Mouse (Mus musculus) olfactory bulb, adult 2 months (tissue): Measurements from ENCODE around the gene Rgl1. TPM values are rescaled to one million over a fixed set of nuclear protein-coding genes. Genes with fewer than 3 reads are reported as not detected.

Source experiments
- H3K27ac ChIP-seq: fragments of 200-500 bp; 2 replicates; pipeline ENCODE4 v1.5.1; 2012; ENCODE audit warnings: low read depth, low read length; ENCODE audit not compliant: insufficient read depth
- H3K4me1 ChIP-seq: fragments of 200-500 bp; 2 replicates; pipeline ENCODE4 v1.6.1; 2012; ENCODE audit warnings: low read length; ENCODE audit not compliant: control insufficient read depth, insufficient read depth
- H3K4me3 ChIP-seq: fragments of 200-500 bp; 2 replicates; pipeline ENCODE4 v1.5.1; 2012; ENCODE audit warnings: mild to moderate bottlenecking, low read depth, low read length, moderate library complexity; ENCODE audit not compliant: insufficient read depth
- CTCF ChIP-seq: fragments of 200-500 bp; IDR thresholded peaks from 2 replicates; pipeline ENCODE4 v1.5.1; 2012; ENCODE audit warnings: low read depth, mild to moderate bottlenecking, low read length, moderate library complexity; ENCODE audit not compliant: insufficient read depth
- POLR2A ChIP-seq: fragments of 200-500 bp; IDR thresholded peaks from 2 replicates; pipeline ENCODE4 v1.6.1; 2012; ENCODE audit warnings: mild to moderate bottlenecking, low read depth, low read length, moderate library complexity; ENCODE audit not compliant: insufficient read depth
- WGBS: fragments of 180-500 bp; shearing (Covaris S2); methylation state at CpG from one replicate; pipeline ENCODE4 v1.1.7; 2018; 5-methylcytosine and 5-hydroxymethylcytosine counted together
- polyA plus RNA-seq: library from polyadenylated mRNA; stranded (reverse); fragments of >200 nt; gene quantifications from 2 replicates; pipeline ENCODE4 v1.2.4, GENCODE M21; 2012; ENCODE audit warnings: low replicate concordance; ENCODE audit not compliant: missing spikeins, insufficient read depth, insufficient read length

The Rgl1 gene
- polyA plus RNA-seq, 1 experiment = not detected

GRCm38 (mm10) chr1:152549061-152549738 lies 217.0 kb downstream of the Rgl1 start:
- WGBS = 91% methylated on average over 13 of the region's 13 CpGs
- H3K27ac ChIP-seq = no peak overlapping the region
- TF ChIP-seq POLR2A = no peak
- no peak for TF ChIP-seq CTCF
- no peaks in the 10 kb centered on the region for H3K4me1 ChIP-seq
- no peak overlapping the region for H3K4me3 ChIP-seq

GRCm38 (mm10) chr1:152543449-152544159 lies 222.5 kb downstream of the Rgl1 start:
- no peak overlapping the region for H3K4me3 ChIP-seq
- H3K4me1 ChIP-seq = no peaks in the 10 kb centered on the region
- no peak overlapping the region for H3K27ac ChIP-seq
- WGBS = 94% methylated on average over 2 of the region's 2 CpGs
- TF ChIP-seq POLR2A (no peak), CTCF (no peak)

- TF ChIP-seq POLR2A = no peak
- no peak for TF ChIP-seq CTCF
- Histone ChIP-seq H3K4me3 (no peak overlapping the region), H3K4me1 (no peaks in the 10 kb centered on the region), H3K27ac (no peak overlapping the region)
- 96% methylated on average over 6 of the region's 6 CpGs for WGBS
Measured at GRCm38 (mm10) chr1:152542747-152543378, 223.3 kb downstream of the Rgl1 start.

DNA sequence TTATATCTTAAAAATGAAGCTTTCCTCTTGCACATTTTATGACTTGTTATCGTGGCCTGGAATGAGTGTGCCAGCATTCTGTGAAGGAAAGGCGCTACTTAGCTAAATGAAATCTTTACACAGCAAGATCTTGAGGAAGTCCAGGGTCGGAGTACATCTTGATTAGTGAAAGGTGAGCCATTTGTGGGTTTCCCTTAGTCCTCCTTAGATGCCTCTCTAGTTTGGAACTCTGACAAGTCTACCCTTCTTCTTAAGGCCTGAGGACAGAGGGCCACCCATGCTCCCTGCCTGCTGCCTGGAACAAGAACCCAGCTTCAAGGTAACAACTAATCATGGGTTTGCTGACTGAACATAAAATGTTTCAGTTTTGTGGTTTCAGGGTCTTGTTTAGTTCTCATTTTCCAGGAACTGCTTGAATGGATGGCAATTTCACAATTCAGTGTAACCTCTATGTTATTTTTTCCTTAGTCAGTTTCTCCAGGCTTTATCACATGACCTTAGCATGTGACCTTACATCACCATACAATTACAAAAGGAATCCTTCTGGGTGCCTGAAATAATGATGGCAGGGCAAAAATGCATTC lies 225.8 kb downstream of the Rgl1 start:
- H3K4me3 ChIP-seq = no peak overlapping the region
- TF ChIP-seq POLR2A (no peak), CTCF (no peak)
- 91% methylated on average over 3 of the region's 3 CpGs for WGBS

DNA sequence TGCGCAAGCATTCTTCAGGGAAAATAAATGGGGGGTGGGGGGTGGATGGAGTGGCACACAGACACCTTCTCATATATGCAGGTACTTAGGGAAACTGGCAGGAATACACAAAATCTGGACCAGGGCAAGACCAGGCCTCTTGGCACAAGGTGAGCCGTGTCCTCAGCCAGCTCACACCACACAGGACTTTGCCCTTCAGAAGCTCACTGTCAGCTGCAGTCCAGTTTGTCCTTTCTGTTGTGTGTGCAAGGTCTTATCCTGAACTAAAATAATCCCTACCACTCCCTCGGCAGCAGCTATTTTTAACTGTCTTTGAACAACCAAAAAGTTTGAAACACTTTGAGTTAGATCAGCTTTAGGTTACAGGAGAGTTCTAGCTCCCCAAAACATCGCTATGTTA lies 227.3 kb downstream of the Rgl1 start:
- TF ChIP-seq POLR2A (no peak), CTCF (no peak)
- Histone ChIP-seq H3K27ac (no peak overlapping the region), H3K4me1 (peaks cover 10% of the 10 kb centered on the region; the same call in 1 of the 2 replicates), H3K4me3 (no peak overlapping the region)
- 88% methylated on average over 4 of the region's 4 CpGs for WGBS

More for the DNA sequence above, 225.8 kb downstream of the Rgl1 start:
- Histone ChIP-seq H3K27ac (no peak overlapping the region), H3K4me1 (peaks cover 10% of the 10 kb centered on the region; the same call in 1 of the 2 replicates)

DNA sequence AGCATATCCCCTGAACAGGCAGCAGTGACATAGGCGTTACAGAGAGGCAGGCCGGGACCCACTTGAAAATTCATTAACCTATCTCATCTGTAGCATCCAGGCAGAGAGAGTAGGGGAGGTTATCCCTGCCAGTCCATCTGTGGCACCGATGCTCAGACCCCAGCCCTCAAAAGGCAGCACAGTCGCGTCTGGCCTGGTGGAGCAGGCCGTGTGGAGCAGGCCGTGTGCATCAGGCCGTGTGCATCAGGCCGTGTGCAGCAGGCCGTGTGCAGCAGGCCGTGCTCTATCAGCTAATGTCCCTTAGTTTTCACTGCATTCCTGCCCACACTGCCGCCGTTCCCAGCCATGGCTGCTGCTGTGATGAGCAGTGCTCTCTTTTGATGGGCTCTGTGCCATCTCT lies 229.0 kb downstream of the Rgl1 start:
- Histone ChIP-seq H3K27ac (no peak overlapping the region), H3K4me1 (peaks cover 10% of the 10 kb centered on the region; the same call in 1 of the 2 replicates), H3K4me3 (no peak overlapping the region)
- WGBS = 87% methylated on average over 13 of the region's 13 CpGs
- no peak for TF ChIP-seq CTCF
- TF ChIP-seq POLR2A = no peak

- 48% methylated on average over 16 of the region's 16 CpGs for whole genome bisulfite sequencing
Measured at GRCm38 (mm10) chr1:152536416-152537018, 229.6 kb downstream of the Rgl1 start.

DNA sequence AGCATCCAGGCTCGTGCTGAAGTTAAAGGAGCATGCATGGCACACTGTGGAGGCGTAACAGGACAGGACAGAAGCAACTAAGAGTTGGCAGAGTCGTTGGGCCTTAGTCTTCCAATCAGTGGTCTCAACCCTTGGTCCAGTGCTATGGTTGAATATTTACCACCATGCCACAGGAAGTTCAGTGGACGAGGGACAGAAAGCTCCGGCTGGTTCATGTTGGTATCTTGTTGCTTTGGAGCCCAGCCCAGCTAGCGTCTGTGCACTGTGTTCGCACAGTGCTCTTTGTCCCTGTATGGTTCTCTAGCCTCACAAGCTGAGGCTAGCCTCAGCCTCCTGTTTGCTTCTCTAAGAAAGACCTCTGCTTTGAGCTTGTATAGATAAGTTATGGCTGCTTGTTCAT lies 231.6 kb downstream of the Rgl1 start:
- Histone ChIP-seq H3K27ac (no peak overlapping the region), H3K4me3 (no peak overlapping the region), H3K4me1 (peaks cover 14% of the 10 kb centered on the region; the same call in 1 of the 2 replicates)
- 83% methylated on average over 7 of the region's 7 CpGs for WGBS
- TF ChIP-seq POLR2A = no peak
- no peak for TF ChIP-seq CTCF

More at GRCm38 (mm10) chr1:152536416-152537018, 229.6 kb downstream of the Rgl1 start:
- Histone ChIP-seq H3K27ac (no peak overlapping the region), H3K4me1 (peaks cover 12% of the 10 kb centered on the region; the same call in 1 of the 2 replicates), H3K4me3 (no peak overlapping the region)
- TF ChIP-seq POLR2A (no peak), CTCF (no peak)

DNA sequence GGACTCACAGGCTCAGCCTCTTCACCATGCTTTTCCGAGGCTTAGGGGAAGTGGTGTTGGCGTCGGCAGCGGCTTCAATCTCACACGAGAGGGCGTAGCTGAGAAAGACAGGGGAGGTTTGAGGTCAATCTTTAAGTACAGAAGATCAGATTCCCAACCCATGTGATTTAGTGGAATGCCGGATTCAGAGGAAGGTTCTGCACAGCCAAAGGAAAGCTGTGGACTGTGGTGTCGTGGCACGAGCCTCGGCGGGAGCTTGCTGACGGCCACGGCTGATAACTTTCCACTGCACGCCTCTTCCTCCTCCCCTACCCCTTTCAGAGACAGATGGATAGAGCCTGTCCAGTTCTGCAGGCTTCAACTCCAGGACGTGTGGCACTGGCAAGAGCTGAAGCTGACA lies 234.7 kb downstream of the Rgl1 start:
- Histone ChIP-seq H3K27ac (no peak overlapping the region), H3K4me1 (peaks cover 10% of the 10 kb centered on the region; the same call in 1 of the 2 replicates), H3K4me3 (no peak overlapping the region)
- 68% methylated on average over 15 of the region's 15 CpGs for WGBS
- no peak for TF ChIP-seq POLR2A
- TF ChIP-seq CTCF = no peak
